Mouse (Mus musculus) kidney, embryonic 16.5 days (tissue): Measurements from ENCODE around the gene D430042O09Rik. TPM values are rescaled to one million over a fixed set of nuclear protein-coding genes. Genes with fewer than 3 reads are reported as not detected.
A peak's percentile ranks its signal among the peaks of the same experiment; 100 is the strongest.

ENCODE experiments used
- ATAC-seq: fragments of 200-750 bp; cut with Nextera tagmentation; 2 replicates; pipeline ENCODE4 v1.8.0; 2017; ENCODE audit warnings: moderate TSS enrichment; ENCODE audit not compliant: low FRiP score, low TSS enrichment
- H3K27ac ChIP-seq: fragments of 300-500 bp; sonication (generic); 2 replicates; pipeline ENCODE4 v1.5.1; 2014; ENCODE audit warnings: low read length
- H3K27me3 ChIP-seq: fragments of 300-500 bp; sonication (generic); 2 replicates; pipeline ENCODE4 v1.6.1; 2014; ENCODE audit warnings: low read length, control low read depth, mixed read lengths; ENCODE audit not compliant: insufficient read depth
- H3K36me3 ChIP-seq: fragments of 300-500 bp; sonication (generic); 2 replicates; pipeline ENCODE4 v1.6.1; 2014; ENCODE audit warnings: low read length, control low read depth, mixed read lengths; ENCODE audit not compliant: insufficient read depth
- H3K4me1 ChIP-seq: fragments of 300-500 bp; sonication (generic); 2 replicates; pipeline ENCODE4 v1.6.1; 2014; ENCODE audit warnings: low read length, control low read depth, mixed read lengths; ENCODE audit not compliant: insufficient read depth
- H3K4me2 ChIP-seq: fragments of 300-500 bp; sonication (generic); replicated peaks from 2 replicates; pipeline ENCODE4 v1.6.1; 2014; ENCODE audit warnings: low read depth, low read length
- H3K4me3 ChIP-seq: fragments of 300-500 bp; sonication (generic); 2 replicates; pipeline ENCODE4 v1.5.1; 2014; ENCODE audit warnings: mild to moderate bottlenecking, low read length
- H3K9ac ChIP-seq: fragments of 300-500 bp; sonication (generic); replicated peaks from 2 replicates; pipeline ENCODE4 v1.6.1; 2014; ENCODE audit warnings: low read length
- H3K9me3 ChIP-seq: fragments of 300-500 bp; sonication (generic); 2 replicates; pipeline ENCODE4 v1.6.1; 2016; ENCODE audit warnings: low read length, control low read depth
- WGBS: fragments of 180-500 bp; shearing (Covaris S2); extraction: QIAGEN DNeasy Blood & Tissue Kit; methylation state at CpG from one replicate; pipeline ENCODE4 v1.1.7; 2014; 5-methylcytosine and 5-hydroxymethylcytosine counted together
- polyA plus RNA-seq: library from polyadenylated mRNA; unstranded; fragments of >200 nt; fragmentation: Nextera tagmentation; extraction: Ambion mirVana; gene quantifications from 2 replicates; pipeline ENCODE4 v1.2.1, GENCODE M21; 2015

Gene D430042O09Rik
- polyA plus RNA-seq: 10.1 and 10.3 TPM in 2 replicates

DNA sequence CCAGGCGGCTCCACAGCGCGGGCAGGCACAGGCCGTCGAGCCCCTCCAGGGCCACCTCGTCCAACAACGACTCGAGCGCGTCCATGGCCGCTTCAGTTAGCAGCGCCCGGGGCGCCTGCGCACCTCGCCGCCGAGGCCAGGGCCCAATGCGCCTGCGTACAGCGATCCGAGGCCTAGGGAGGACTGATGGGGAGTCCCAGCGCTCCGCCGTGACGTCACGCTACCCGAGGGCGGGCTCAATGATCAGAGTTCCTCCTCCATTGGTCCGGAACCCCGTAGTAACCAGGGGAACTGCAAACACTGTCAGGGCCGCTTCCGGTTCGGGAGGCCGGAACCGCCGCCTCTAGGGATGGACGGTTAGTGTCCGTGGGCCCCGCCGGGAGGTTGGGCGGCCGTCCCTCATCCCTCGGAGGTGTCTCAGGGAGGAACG is at the start of gene D430042O09Rik, which contains the start of gene Gtf3c1:
Gene D430042O09Rik, plus strand, starts transcription at position 296 of the 430 bp plus-strand sequence.
Gene Gtf3c1, minus strand, starts transcription at position 188 of the 430 bp plus-strand sequence.
- no peaks in the 10 kb centered on the region for H3K27me3 ChIP-seq
- WGBS: 0% methylated on average over 45 of the region's 45 CpGs
- peak within 1 kb of the TSS; percentile 65 for H3K4me2 ChIP-seq
- peak within 1 kb of the TSS; percentile 95 for H3K4me3 ChIP-seq
- H3K36me3 ChIP-seq: peaks cover 13% of the 10 kb centered on the region
- H3K9me3 ChIP-seq: no peaks in the 10 kb centered on the region
- ATAC-seq: peak; percentile 98
- peak within 1 kb of the TSS; percentile 94 for H3K27ac ChIP-seq
- H3K4me1 ChIP-seq: peaks cover 35% of the 10 kb centered on the region
- peak within 1 kb of the TSS; percentile 87 for H3K9ac ChIP-seq

DNA sequence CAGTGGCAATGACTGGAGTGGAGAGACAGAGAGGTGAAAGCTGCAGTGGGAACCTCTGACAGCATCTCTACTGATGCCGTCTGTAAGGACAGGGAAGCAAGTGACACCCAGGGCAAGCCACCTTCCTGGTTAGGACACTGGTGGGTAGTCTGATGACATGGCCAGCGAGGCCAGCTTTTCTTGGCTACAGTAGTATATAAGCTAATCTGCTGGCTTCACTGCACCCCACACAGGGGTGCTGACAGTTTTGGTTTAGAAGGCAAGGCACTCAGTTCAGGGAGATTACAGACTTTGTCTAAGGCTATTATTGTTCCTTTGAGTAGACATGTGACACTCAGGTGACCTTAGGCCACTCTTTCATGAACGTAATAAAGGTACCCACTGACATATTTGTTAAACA is 44.0 kb upstream of the D430042O09Rik start:
- no peak overlapping the region for H3K4me3 ChIP-seq
- WGBS: 79% methylated on average over 3 of the region's 3 CpGs
- H3K27me3 ChIP-seq: no peaks in the 10 kb centered on the region
- H3K27ac ChIP-seq: no peak overlapping the region
- ATAC-seq: no peak
- peaks cover 74% of the 10 kb centered on the region for H3K36me3 ChIP-seq
- H3K4me1 ChIP-seq: no peaks in the 10 kb centered on the region
- no peak overlapping the region for H3K9ac ChIP-seq
- H3K4me2 ChIP-seq: no peak overlapping the region
- H3K9me3 ChIP-seq: no peaks in the 10 kb centered on the region

DNA sequence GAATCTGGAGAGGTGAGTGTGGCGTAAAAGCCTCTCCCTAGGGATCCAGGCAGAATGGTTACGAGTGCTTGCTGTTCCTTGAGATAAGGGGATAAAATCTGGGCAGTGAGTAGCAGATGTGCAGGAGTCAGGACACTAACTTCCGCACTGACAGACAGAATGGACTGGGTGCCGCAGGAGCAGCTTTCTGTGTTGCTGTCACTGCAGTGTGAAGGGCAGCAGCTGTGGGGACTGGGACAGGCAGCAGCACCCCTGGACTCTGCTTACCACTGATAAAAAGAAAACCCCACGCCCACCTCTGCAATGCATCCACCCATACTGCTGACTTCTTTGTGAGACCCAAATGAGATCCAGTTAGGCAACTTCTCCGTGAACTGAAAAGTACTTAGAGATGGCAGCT is 36.8 kb upstream of the D430042O09Rik start:
- no peak overlapping the region for H3K4me3 ChIP-seq
- no peaks in the 10 kb centered on the region for H3K27me3 ChIP-seq
- no peak overlapping the region for H3K27ac ChIP-seq
- WGBS: 84% methylated on average over 6 of the region's 6 CpGs
- no peak for ATAC-seq
- H3K4me2 ChIP-seq: no peak overlapping the region
- H3K9me3 ChIP-seq: no peaks in the 10 kb centered on the region
- H3K36me3 ChIP-seq: peaks cover 94% of the 10 kb centered on the region
- H3K9ac ChIP-seq: no peak overlapping the region
- no peaks in the 10 kb centered on the region for H3K4me1 ChIP-seq

DNA sequence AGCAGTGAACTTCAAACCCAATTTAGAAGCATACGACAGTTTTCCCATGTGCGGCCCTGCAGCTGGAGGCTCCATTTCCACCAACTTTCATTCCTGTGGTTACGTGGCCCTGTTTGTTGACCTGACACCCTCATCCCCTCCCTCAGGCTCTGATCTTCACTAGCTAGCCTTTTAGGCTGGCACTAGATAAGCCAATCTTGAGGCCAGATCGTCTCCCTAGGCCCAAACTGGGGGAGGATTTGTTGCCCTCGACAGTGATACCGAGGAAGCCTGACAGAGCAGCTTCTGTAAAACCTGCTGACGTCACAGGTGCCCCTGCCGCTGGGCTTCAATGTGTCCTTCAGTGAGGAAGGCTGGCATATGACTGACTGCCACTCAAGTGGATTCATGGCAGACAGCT is 36.3 kb upstream of the D430042O09Rik start:
- Histone ChIP-seq H3K9me3 (no peaks in the 10 kb centered on the region), H3K36me3 (peaks cover 94% of the 10 kb centered on the region)
- no peak for ATAC-seq

DNA sequence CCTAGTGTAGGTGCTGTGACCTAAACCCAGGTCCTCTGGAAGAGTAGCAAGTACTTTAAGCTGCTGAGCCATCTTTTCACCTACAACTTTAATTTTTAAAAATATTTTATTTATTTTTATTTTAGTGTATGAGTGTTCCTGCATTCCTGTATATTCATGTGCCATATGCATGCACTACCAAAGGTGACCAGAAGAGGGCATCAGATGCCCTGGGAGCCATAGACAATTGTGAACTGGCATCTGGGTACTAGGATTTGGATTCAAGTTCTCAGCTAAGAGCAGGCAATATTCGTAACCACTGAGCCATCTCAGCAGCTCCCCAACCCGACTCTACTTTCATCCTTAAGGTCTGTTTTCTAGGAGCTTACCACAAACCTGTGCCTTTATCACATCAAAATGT is 32.8 kb upstream of the D430042O09Rik start:
- no peaks in the 10 kb centered on the region for H3K27me3 ChIP-seq
- ATAC-seq: no peak
- WGBS: 91% methylated on average over 2 of the region's 2 CpGs
- no peaks in the 10 kb centered on the region for H3K9me3 ChIP-seq
- H3K27ac ChIP-seq: no peak overlapping the region
- H3K9ac ChIP-seq: no peak overlapping the region
- no peaks in the 10 kb centered on the region for H3K4me1 ChIP-seq
- no peak overlapping the region for H3K4me2 ChIP-seq
- H3K4me3 ChIP-seq: no peak overlapping the region
- peaks cover 94% of the 10 kb centered on the region for H3K36me3 ChIP-seq

More for the DNA sequence above, 36.3 kb upstream of the D430042O09Rik start:
- Histone ChIP-seq H3K27ac (no peak overlapping the region), H3K4me1 (no peaks in the 10 kb centered on the region), H3K4me3 (no peak overlapping the region), H3K27me3 (no peaks in the 10 kb centered on the region), H3K9ac (no peak overlapping the region), H3K4me2 (no peak overlapping the region)
- WGBS: 65% methylated on average over 8 of the region's 8 CpGs

DNA sequence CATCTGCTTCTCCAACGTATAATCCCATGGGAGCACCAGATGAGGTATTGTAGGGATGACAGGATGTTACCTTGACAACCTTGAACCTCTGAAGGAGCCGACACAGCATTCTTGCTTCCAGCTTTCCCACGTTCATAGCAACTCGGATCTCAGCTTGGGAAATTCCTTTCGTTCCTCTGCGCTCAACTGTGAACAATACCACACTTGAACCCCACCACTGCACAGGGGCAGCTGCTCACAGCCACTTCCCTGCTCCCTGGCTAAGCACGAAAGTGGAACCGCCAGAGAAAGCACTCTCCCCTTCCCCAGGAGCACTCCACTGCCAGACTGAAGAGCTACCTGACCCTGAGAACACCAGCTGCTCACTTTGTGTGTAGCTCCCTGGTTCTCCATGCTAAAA is 28.9 kb upstream of the D430042O09Rik start:
- no peak overlapping the region for H3K9ac ChIP-seq
- H3K4me2 ChIP-seq: no peak overlapping the region
- no peaks in the 10 kb centered on the region for H3K27me3 ChIP-seq
- no peak overlapping the region for H3K4me3 ChIP-seq
- no peaks in the 10 kb centered on the region for H3K4me1 ChIP-seq
- peak; percentile 78 for ATAC-seq
- peaks cover 77% of the 10 kb centered on the region for H3K36me3 ChIP-seq
- WGBS: 76% methylated on average over 8 of the region's 8 CpGs
- peak overlapping the region; percentile 25; the same call in 1 of the 2 replicates for H3K27ac ChIP-seq
- H3K9me3 ChIP-seq: no peaks in the 10 kb centered on the region

DNA sequence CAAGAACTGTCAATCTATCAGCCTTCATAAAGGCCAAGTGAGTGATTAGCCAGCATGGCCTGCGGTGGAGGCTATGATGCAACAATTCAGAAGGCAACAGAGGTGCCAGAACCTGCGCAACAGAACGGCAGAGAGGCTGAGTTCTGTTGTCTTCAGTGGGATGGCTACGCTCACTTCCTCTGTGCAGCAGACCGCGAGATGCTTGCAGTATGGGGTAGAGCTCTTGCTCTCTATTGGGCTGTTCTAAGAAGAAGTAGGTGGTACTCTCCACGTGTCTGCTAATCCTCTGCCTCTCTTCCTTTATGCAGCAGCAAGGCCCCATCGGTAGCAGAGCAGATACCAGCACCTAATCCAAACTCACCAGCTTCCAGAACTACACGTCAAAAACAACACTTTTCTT is 27.8 kb upstream of the D430042O09Rik start:
- Histone ChIP-seq H3K9ac (no peak overlapping the region), H3K4me2 (no peak overlapping the region), H3K27ac (no peak overlapping the region), H3K4me1 (no peaks in the 10 kb centered on the region), H3K9me3 (no peaks in the 10 kb centered on the region), H3K27me3 (no peaks in the 10 kb centered on the region), H3K36me3 (peaks cover 65% of the 10 kb centered on the region), H3K4me3 (no peak overlapping the region)
- 81% methylated on average over 9 of the region's 9 CpGs for WGBS
- no peak for ATAC-seq

DNA sequence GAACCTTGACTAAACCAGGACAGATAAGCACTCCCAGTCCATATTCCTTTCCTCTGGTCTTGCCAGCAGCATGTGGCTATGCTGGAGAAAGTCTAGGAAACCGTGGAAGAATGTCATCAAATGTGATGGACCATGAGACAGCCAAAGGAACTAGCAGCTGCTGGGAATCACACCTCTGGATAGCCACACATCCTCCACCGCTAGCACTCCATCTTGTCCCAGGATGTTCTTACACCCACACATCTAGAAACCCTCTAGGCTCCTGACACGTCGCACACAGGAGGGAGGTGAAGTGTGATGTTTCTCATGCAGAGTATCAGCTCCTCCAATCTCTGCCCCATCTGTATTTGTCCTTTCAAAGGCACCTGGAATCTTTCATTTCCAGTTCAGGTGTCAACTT is 17.2 kb upstream of the D430042O09Rik start:
- Histone ChIP-seq H3K27ac (no peak overlapping the region), H3K4me2 (no peak overlapping the region), H3K36me3 (peaks cover 70% of the 10 kb centered on the region), H3K4me1 (no peaks in the 10 kb centered on the region), H3K4me3 (no peak overlapping the region), H3K9ac (no peak overlapping the region), H3K27me3 (no peaks in the 10 kb centered on the region), H3K9me3 (no peaks in the 10 kb centered on the region)
- no peak for ATAC-seq
- 63% methylated on average over 4 of the region's 4 CpGs for WGBS

DNA sequence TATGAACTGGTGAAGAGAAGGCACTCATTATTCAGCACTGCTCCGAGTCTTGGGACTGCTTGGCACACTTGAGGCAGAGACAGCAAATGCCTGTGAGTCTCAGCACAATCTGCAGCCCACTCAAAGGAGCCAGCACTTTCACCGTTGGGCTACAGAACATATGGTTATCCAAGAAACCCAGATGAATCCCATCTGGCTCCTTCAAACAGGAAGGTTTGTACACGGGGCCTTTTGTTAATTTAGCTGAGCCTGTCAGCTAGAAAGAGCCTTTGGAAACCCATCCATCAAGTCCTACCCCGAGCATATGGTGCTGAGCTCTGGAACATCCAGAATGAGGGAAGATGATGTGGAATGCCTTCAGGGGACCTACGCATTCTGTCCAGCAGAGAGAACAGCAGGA is 13.6 kb upstream of the D430042O09Rik start:
- ATAC-seq: no peak
- 68% methylated on average over 5 of the region's 5 CpGs for WGBS

DNA sequence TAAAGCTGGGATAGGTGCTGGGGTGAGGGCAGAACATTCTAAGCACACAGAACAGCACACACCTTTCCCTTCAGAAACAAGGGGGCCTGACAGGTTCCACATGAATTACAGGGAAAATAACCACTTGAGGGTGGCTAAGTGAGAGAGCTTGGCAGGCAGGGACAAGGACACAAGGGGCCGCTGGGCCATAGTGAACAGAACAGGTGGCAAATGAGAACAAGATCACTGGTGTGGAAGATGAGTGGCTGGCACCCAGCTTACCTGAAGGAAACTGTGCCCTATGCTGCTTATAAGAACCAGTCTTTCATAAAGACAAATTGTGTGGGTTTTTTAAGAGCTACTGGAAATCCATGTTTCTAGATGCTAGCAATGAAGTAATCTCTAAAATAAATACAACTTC is 4.9 kb upstream of the D430042O09Rik start:
- H3K36me3 ChIP-seq: peaks cover 60% of the 10 kb centered on the region
- ATAC-seq: no peak
- 97% methylated on average over 1 of the region's 1 CpGs for WGBS

More for the DNA sequence above, 13.6 kb upstream of the D430042O09Rik start:
- no peak overlapping the region for H3K4me2 ChIP-seq
- H3K9ac ChIP-seq: no peak overlapping the region
- H3K9me3 ChIP-seq: peaks cover 9% of the 10 kb centered on the region; the same call in 1 of the 2 replicates
- H3K4me1 ChIP-seq: no peaks in the 10 kb centered on the region
- no peak overlapping the region for H3K4me3 ChIP-seq
- peaks cover 89% of the 10 kb centered on the region for H3K36me3 ChIP-seq
- H3K27me3 ChIP-seq: no peaks in the 10 kb centered on the region
- H3K27ac ChIP-seq: no peak overlapping the region

More for the DNA sequence above, 4.9 kb upstream of the D430042O09Rik start:
- Histone ChIP-seq H3K27me3 (no peaks in the 10 kb centered on the region), H3K9ac (no peak overlapping the region), H3K4me3 (no peak overlapping the region), H3K27ac (no peak overlapping the region), H3K9me3 (peaks cover 11% of the 10 kb centered on the region; the same call in 1 of the 2 replicates), H3K4me1 (peaks cover 26% of the 10 kb centered on the region), H3K4me2 (no peak overlapping the region)
